Mouse (Mus musculus): Measurements from ENCODE around the gene Muc1.

- TF ChIP-seq EP300 (IDR thresholded peaks at IDR 0.05; ENCODE audit: low read depth) (no peak), CTCF (IDR thresholded peaks at IDR 0.05; ENCODE audit: low read depth) (no peak)
These were observed 47.2 kb downstream of the Muc1 start for GRCm38 (mm10) chr3:89276061-89276460.

All from liver, postnatal 0 days (tissue).